Mouse (Mus musculus): ENCODE measurements around the gene Macrod2. TPM values are rescaled to one million over a fixed set of nuclear protein-coding genes. Genes with fewer than 3 reads are reported as not detected.

Gene Macrod2
- polyA plus RNA-seq, 1 experiment from 2014 or later, result 19.9 TPM

GRCm38 (mm10) chr2:140906123-140906522, 511.0 kb downstream of the Macrod2 start:
- Histone ChIP-seq H3K27me3 (replicated peaks; ENCODE audit: control insufficient read depth, insufficient read depth, low read length) (no peaks in the 10 kb centered on the region), H3K4me3 (ENCODE audit: low read depth, low read length) (no peak overlapping the region), H3K4me1 (replicated peaks; ENCODE audit: control insufficient read depth, insufficient read depth, low read length) (no peaks in the 10 kb centered on the region), H3K36me3 (ENCODE audit: control insufficient read depth, insufficient read depth, low read length) (no peaks in the 10 kb centered on the region), H3K4me2 (no peak overlapping the region), H3K9ac (ENCODE audit: low read depth, low read length) (no peak overlapping the region), H3K27ac (ENCODE audit: low read depth, low read length) (no peak overlapping the region), H3K9me3 (ENCODE audit: control insufficient read depth, low read length) (no peaks in the 10 kb centered on the region)
- no peak for DNase-seq (ENCODE audit: low spot score)
- 73% methylated on average over 3 of the region's 3 CpGs for WGBS
- no peak for ATAC-seq (replicated peaks; ENCODE audit: low FRiP score)

GRCm38 (mm10) chr2:140911463-140911862, 516.4 kb downstream of the Macrod2 start:
- ATAC-seq (replicated peaks; ENCODE audit: low FRiP score), result no peak
- 73% methylated on average over 6 of the region's 6 CpGs for WGBS
- H3K9ac ChIP-seq (ENCODE audit: low read depth, low read length), result no peak overlapping the region
- no peaks in the 10 kb centered on the region for H3K36me3 ChIP-seq (ENCODE audit: control insufficient read depth, insufficient read depth, low read length)
- H3K4me2 ChIP-seq, result no peak overlapping the region
- H3K27ac ChIP-seq (ENCODE audit: low read depth, low read length), result no peak overlapping the region
- DNase-seq (ENCODE audit: low spot score), result no peak
- H3K4me1 ChIP-seq (replicated peaks; ENCODE audit: control insufficient read depth, insufficient read depth, low read length), result no peaks in the 10 kb centered on the region
- no peaks in the 10 kb centered on the region for H3K27me3 ChIP-seq (replicated peaks; ENCODE audit: control insufficient read depth, insufficient read depth, low read length)
- no peaks in the 10 kb centered on the region for H3K9me3 ChIP-seq (ENCODE audit: control insufficient read depth, low read length)
- no peak overlapping the region for H3K4me3 ChIP-seq (ENCODE audit: low read depth, low read length)

GRCm38 (mm10) chr2:140912179-140912578, 517.1 kb downstream of the Macrod2 start:
- WGBS, result 59% methylated on average over 1 of the region's 1 CpGs
- no peaks in the 10 kb centered on the region for H3K27me3 ChIP-seq (replicated peaks; ENCODE audit: control insufficient read depth, insufficient read depth, low read length)
- H3K4me2 ChIP-seq, result no peak overlapping the region
- DNase-seq (ENCODE audit: low spot score), result no peak
- no peak overlapping the region for H3K4me3 ChIP-seq (ENCODE audit: low read depth, low read length)
- no peak overlapping the region for H3K27ac ChIP-seq (ENCODE audit: low read depth, low read length)
- H3K4me1 ChIP-seq (replicated peaks; ENCODE audit: control insufficient read depth, insufficient read depth, low read length), result no peaks in the 10 kb centered on the region
- no peaks in the 10 kb centered on the region for H3K9me3 ChIP-seq (ENCODE audit: control insufficient read depth, low read length)
- H3K9ac ChIP-seq (ENCODE audit: low read depth, low read length), result no peak overlapping the region
- ATAC-seq (replicated peaks; ENCODE audit: low FRiP score), result no peak
- no peaks in the 10 kb centered on the region for H3K36me3 ChIP-seq (ENCODE audit: control insufficient read depth, insufficient read depth, low read length)

- Histone ChIP-seq H3K9me3 (ENCODE audit: control insufficient read depth, low read length) (no peaks in the 10 kb centered on the region), H3K4me3 (ENCODE audit: low read depth, low read length) (no peak overlapping the region), H3K27ac (ENCODE audit: low read depth, low read length) (no peak overlapping the region), H3K9ac (ENCODE audit: low read depth, low read length) (no peak overlapping the region), H3K27me3 (replicated peaks; ENCODE audit: control insufficient read depth, insufficient read depth, low read length) (no peaks in the 10 kb centered on the region), H3K36me3 (ENCODE audit: control insufficient read depth, insufficient read depth, low read length) (no peaks in the 10 kb centered on the region), H3K4me1 (replicated peaks; ENCODE audit: control insufficient read depth, insufficient read depth, low read length) (no peaks in the 10 kb centered on the region), H3K4me2 (no peak overlapping the region)
- 76% methylated on average over 2 of the region's 2 CpGs for WGBS
- ATAC-seq (replicated peaks; ENCODE audit: low FRiP score) (no peak), DNase-seq (ENCODE audit: low spot score) (no peak)
These were observed 517.8 kb downstream of the Macrod2 start for GRCm38 (mm10) chr2:140912931-140913330.

GRCm38 (mm10) chr2:140913679-140914412, 518.7 kb downstream of the Macrod2 start:
- WGBS, result 69% methylated on average over 7 of the region's 7 CpGs
- no peak for ATAC-seq (replicated peaks; ENCODE audit: low FRiP score)
- Histone ChIP-seq H3K27ac (ENCODE audit: low read depth, low read length) (no peak overlapping the region), H3K4me3 (ENCODE audit: low read depth, low read length) (no peak overlapping the region), H3K4me2 (no peak overlapping the region), H3K36me3 (ENCODE audit: control insufficient read depth, insufficient read depth, low read length) (no peaks in the 10 kb centered on the region), H3K4me1 (replicated peaks; ENCODE audit: control insufficient read depth, insufficient read depth, low read length) (no peaks in the 10 kb centered on the region), H3K27me3 (replicated peaks; ENCODE audit: control insufficient read depth, insufficient read depth, low read length) (no peaks in the 10 kb centered on the region), H3K9me3 (ENCODE audit: control insufficient read depth, low read length) (no peaks in the 10 kb centered on the region), H3K9ac (ENCODE audit: low read depth, low read length) (no peak overlapping the region)
- DNase-seq (ENCODE audit: low spot score), result no peak

- ATAC-seq (replicated peaks; ENCODE audit: low FRiP score) (no peak), DNase-seq (ENCODE audit: low spot score) (no peak)
- H3K4me2 ChIP-seq, result no peak overlapping the region
These were observed 531.8 kb downstream of the Macrod2 start for GRCm38 (mm10) chr2:140926922-140927321.

GRCm38 (mm10) chr2:140934483-140934882, 539.4 kb downstream of the Macrod2 start:
- Histone ChIP-seq H3K9ac (ENCODE audit: low read depth, low read length) (no peak overlapping the region), H3K27me3 (replicated peaks; ENCODE audit: control insufficient read depth, insufficient read depth, low read length) (no peaks in the 10 kb centered on the region), H3K27ac (ENCODE audit: low read depth, low read length) (no peak overlapping the region), H3K4me1 (replicated peaks; ENCODE audit: control insufficient read depth, insufficient read depth, low read length) (no peaks in the 10 kb centered on the region), H3K36me3 (ENCODE audit: control insufficient read depth, insufficient read depth, low read length) (no peaks in the 10 kb centered on the region), H3K4me3 (ENCODE audit: low read depth, low read length) (no peak overlapping the region), H3K9me3 (ENCODE audit: control insufficient read depth, low read length) (no peaks in the 10 kb centered on the region), H3K4me2 (no peak overlapping the region)
- DNase-seq (ENCODE audit: low spot score), result no peak
- no peak for ATAC-seq (replicated peaks; ENCODE audit: low FRiP score)
- WGBS, result 79% methylated on average over 1 of the region's 1 CpGs

More at GRCm38 (mm10) chr2:140926922-140927321, 531.8 kb downstream of the Macrod2 start:
- H3K9ac ChIP-seq (ENCODE audit: low read depth, low read length), result no peak overlapping the region
- no peak overlapping the region for H3K4me3 ChIP-seq (ENCODE audit: low read depth, low read length)
- no peaks in the 10 kb centered on the region for H3K36me3 ChIP-seq (ENCODE audit: control insufficient read depth, insufficient read depth, low read length)
- no peaks in the 10 kb centered on the region for H3K27me3 ChIP-seq (replicated peaks; ENCODE audit: control insufficient read depth, insufficient read depth, low read length)
- no peak overlapping the region for H3K27ac ChIP-seq (ENCODE audit: low read depth, low read length)
- no peaks in the 10 kb centered on the region for H3K4me1 ChIP-seq (replicated peaks; ENCODE audit: control insufficient read depth, insufficient read depth, low read length)
- no peaks in the 10 kb centered on the region for H3K9me3 ChIP-seq (ENCODE audit: control insufficient read depth, low read length)

GRCm38 (mm10) chr2:140949461-140949860, 554.4 kb downstream of the Macrod2 start:
- DNase-seq (ENCODE audit: low spot score) (no peak), ATAC-seq (replicated peaks; ENCODE audit: low FRiP score) (no peak)
- Histone ChIP-seq H3K27ac (ENCODE audit: low read depth, low read length) (no peak overlapping the region), H3K4me3 (ENCODE audit: low read depth, low read length) (no peak overlapping the region), H3K9me3 (ENCODE audit: control insufficient read depth, low read length) (no peaks in the 10 kb centered on the region), H3K27me3 (replicated peaks; ENCODE audit: control insufficient read depth, insufficient read depth, low read length) (no peaks in the 10 kb centered on the region), H3K36me3 (ENCODE audit: control insufficient read depth, insufficient read depth, low read length) (no peaks in the 10 kb centered on the region), H3K4me1 (replicated peaks; ENCODE audit: control insufficient read depth, insufficient read depth, low read length) (no peaks in the 10 kb centered on the region), H3K4me2 (no peak overlapping the region), H3K9ac (ENCODE audit: low read depth, low read length) (no peak overlapping the region)
- 84% methylated on average over 3 of the region's 3 CpGs for WGBS

GRCm38 (mm10) chr2:140959246-140959645, 564.1 kb downstream of the Macrod2 start:
- no peaks in the 10 kb centered on the region for H3K9me3 ChIP-seq (ENCODE audit: control insufficient read depth, low read length)
- DNase-seq (ENCODE audit: low spot score) (no peak), ATAC-seq (replicated peaks; ENCODE audit: low FRiP score) (no peak)
- no peak overlapping the region for H3K4me3 ChIP-seq (ENCODE audit: low read depth, low read length)
- no peaks in the 10 kb centered on the region for H3K36me3 ChIP-seq (ENCODE audit: control insufficient read depth, insufficient read depth, low read length)
- H3K27ac ChIP-seq (ENCODE audit: low read depth, low read length), result no peak overlapping the region
- WGBS, result 62% methylated on average over 2 of the region's 2 CpGs
- H3K4me1 ChIP-seq (replicated peaks; ENCODE audit: control insufficient read depth, insufficient read depth, low read length), result no peaks in the 10 kb centered on the region
- no peak overlapping the region for H3K9ac ChIP-seq (ENCODE audit: low read depth, low read length)
- no peaks in the 10 kb centered on the region for H3K27me3 ChIP-seq (replicated peaks; ENCODE audit: control insufficient read depth, insufficient read depth, low read length)
- no peak overlapping the region for H3K4me2 ChIP-seq
